Mouse (Mus musculus): ENCODE results near the gene Tbx3. TPM values are rescaled to one million over a fixed set of nuclear protein-coding genes. Genes with fewer than 3 reads are reported as not detected.

Gene Tbx3
- polyA plus RNA-seq, 1 experiment from 2014 or later: 0.88 TPM

DNA sequence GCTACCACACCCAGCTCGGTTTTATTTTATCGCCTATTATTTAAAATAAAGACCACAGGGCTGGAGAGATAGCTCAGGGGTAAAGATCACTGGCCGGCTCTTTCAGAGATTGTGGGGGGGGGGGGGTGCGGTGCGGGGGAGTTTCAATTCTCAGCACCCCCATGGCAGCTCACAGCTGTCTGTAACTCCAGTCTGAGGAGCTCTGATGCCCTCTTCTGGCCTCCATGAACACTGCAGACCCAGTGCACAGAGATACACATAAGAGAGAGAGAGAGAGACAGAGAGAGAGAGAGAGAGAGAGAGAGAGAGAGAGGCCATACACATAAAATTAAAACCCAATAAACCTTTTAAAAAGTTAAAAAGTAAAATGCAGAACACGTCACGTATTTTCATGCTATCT is 34.4 kb downstream of the Tbx3 start:
- 55% methylated on average over 7 of the region's 7 CpGs for WGBS
- Histone ChIP-seq H3K36me3 (ENCODE audit: control insufficient read depth, insufficient read depth, low read length) (no peaks in the 10 kb centered on the region), H3K4me2 (ENCODE audit: low read depth, low read length) (no peak overlapping the region), H3K27ac (ENCODE audit: low read depth, low read length) (no peak overlapping the region), H3K4me3 (ENCODE audit: low read depth, low read length) (no peak overlapping the region), H3K4me1 (ENCODE audit: control insufficient read depth, insufficient read depth, low read length) (0 out of 2 replicates have a peak, but pooled peaks cover 3% of the 10 kb centered on the region), H3K9ac (replicated peaks; ENCODE audit: low read depth, low read length) (no peak overlapping the region), H3K9me3 (ENCODE audit: control insufficient read depth, low read length) (no peaks in the 10 kb centered on the region), H3K27me3 (ENCODE audit: control insufficient read depth, insufficient read depth, low read length) (peaks cover 27% of the 10 kb centered on the region)
- ATAC-seq (ENCODE audit: low read depth): no peak

- no peaks in the 10 kb centered on the region for H3K9me3 ChIP-seq (ENCODE audit: control insufficient read depth, low read length)
- peak overlapping the region; percentile 20; the same call in 1 of the 2 replicates for H3K4me2 ChIP-seq (ENCODE audit: low read depth, low read length)
- H3K9ac ChIP-seq (replicated peaks; ENCODE audit: low read depth, low read length): no peak overlapping the region
- no peaks in the 10 kb centered on the region for H3K36me3 ChIP-seq (ENCODE audit: control insufficient read depth, insufficient read depth, low read length)
- H3K4me3 ChIP-seq (ENCODE audit: low read depth, low read length): no peak overlapping the region
- H3K27me3 ChIP-seq (ENCODE audit: control insufficient read depth, insufficient read depth, low read length): peaks cover 37% of the 10 kb centered on the region
- whole genome bisulfite sequencing: under 1% methylated on average over 17 of the region's 17 CpGs
- H3K27ac ChIP-seq (ENCODE audit: low read depth, low read length): no peak overlapping the region
- 0 out of 2 replicates have a peak, but pooled peaks cover 3% of the 10 kb centered on the region for H3K4me1 ChIP-seq (ENCODE audit: control insufficient read depth, insufficient read depth, low read length)
- no peak for ATAC-seq (ENCODE audit: low read depth)
Measured at GRCm38 (mm10) chr5:119706467-119706866, 36.0 kb downstream of the Tbx3 start.

DNA sequence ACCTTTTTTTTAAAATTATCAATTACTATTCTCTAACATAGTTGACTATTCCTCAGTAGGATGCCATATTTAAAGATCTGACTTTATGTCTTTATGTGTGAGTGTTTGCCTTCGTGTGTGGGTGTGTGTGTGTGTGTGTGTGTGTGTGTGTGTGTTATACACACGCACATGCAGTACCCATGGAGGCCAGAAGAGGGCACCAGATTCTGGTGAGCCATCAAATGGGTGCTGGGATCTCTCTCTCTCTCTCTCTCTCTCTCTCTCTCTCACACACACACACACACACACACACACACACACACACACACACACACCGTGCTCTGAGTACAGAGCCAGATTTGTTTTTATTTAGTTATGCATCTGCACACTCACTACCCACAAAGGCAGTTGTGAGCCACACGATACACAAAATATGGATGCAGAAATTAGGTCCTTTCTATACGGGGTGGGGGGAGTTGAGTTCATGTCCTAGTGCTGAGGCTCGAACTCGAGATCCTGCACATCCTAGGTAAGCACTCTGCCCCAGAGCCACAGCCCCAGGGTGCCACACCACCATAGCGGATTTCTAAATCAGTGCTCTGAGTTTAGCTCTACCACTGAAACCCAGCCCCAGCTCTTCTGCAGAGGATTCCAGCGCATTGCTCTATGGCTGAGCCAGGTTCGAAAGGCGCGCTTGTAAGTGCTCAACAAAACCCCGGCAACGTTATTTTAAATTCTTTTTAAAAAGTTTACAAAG is 38.5 kb downstream of the Tbx3 start:
- H3K27ac ChIP-seq (ENCODE audit: low read depth, low read length): no peak overlapping the region
- H3K9ac ChIP-seq (replicated peaks; ENCODE audit: low read depth, low read length): no peak overlapping the region
- 0 out of 2 replicates have a peak, but pooled peaks cover 3% of the 10 kb centered on the region for H3K4me1 ChIP-seq (ENCODE audit: control insufficient read depth, insufficient read depth, low read length)
- WGBS: 78% methylated on average over 14 of the region's 14 CpGs
- H3K4me2 ChIP-seq (ENCODE audit: low read depth, low read length): no peak overlapping the region
- no peak overlapping the region for H3K4me3 ChIP-seq (ENCODE audit: low read depth, low read length)
- peaks cover 42% of the 10 kb centered on the region for H3K27me3 ChIP-seq (ENCODE audit: control insufficient read depth, insufficient read depth, low read length)
- ATAC-seq (ENCODE audit: low read depth): no peak
- no peaks in the 10 kb centered on the region for H3K9me3 ChIP-seq (ENCODE audit: control insufficient read depth, low read length)
- no peaks in the 10 kb centered on the region for H3K36me3 ChIP-seq (ENCODE audit: control insufficient read depth, insufficient read depth, low read length)

- WGBS: 9% methylated on average over 18 of the region's 18 CpGs
- Histone ChIP-seq H3K4me3 (ENCODE audit: low read depth, low read length) (no peak overlapping the region), H3K4me2 (ENCODE audit: low read depth, low read length) (no peak overlapping the region)
Measured at GRCm38 (mm10) chr5:119709826-119710559, 39.5 kb downstream of the Tbx3 start.

DNA sequence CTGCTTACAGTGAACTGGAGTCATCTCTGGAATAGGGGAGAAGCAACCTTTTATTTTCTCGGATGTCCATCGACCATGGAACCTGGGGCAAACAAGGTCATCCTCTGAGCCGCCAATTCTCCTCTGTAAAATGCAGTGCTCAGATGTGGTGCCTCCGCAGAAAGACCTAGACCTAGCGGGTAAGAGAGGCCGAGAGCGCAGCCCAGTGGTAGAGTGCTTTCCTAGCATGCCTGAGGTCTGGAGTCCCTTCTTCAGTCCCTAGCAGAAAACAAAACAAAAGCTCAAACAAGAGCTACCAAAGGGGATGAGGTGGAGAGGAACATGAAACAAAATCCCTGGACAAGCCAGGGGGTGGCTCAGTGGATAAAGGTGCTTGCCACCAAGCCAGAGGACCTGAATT is 40.3 kb downstream of the Tbx3 start:
- no peak overlapping the region for H3K4me2 ChIP-seq (ENCODE audit: low read depth, low read length)
- H3K36me3 ChIP-seq (ENCODE audit: control insufficient read depth, insufficient read depth, low read length): no peaks in the 10 kb centered on the region
- H3K4me1 ChIP-seq (ENCODE audit: control insufficient read depth, insufficient read depth, low read length): 0 out of 2 replicates have a peak, but pooled peaks cover 3% of the 10 kb centered on the region
- 9% methylated on average over 7 of the region's 7 CpGs for WGBS
- no peak overlapping the region for H3K9ac ChIP-seq (replicated peaks; ENCODE audit: low read depth, low read length)
- no peak overlapping the region for H3K4me3 ChIP-seq (ENCODE audit: low read depth, low read length)
- no peak overlapping the region for H3K27ac ChIP-seq (ENCODE audit: low read depth, low read length)
- no peak for ATAC-seq (ENCODE audit: low read depth)
- peaks cover 41% of the 10 kb centered on the region for H3K27me3 ChIP-seq (ENCODE audit: control insufficient read depth, insufficient read depth, low read length)
- H3K9me3 ChIP-seq (ENCODE audit: control insufficient read depth, low read length): no peaks in the 10 kb centered on the region

More at GRCm38 (mm10) chr5:119709826-119710559, 39.5 kb downstream of the Tbx3 start:
- no peak for ATAC-seq (ENCODE audit: low read depth)
- Histone ChIP-seq H3K27me3 (ENCODE audit: control insufficient read depth, insufficient read depth, low read length) (peaks cover 42% of the 10 kb centered on the region), H3K9me3 (ENCODE audit: control insufficient read depth, low read length) (no peaks in the 10 kb centered on the region), H3K36me3 (ENCODE audit: control insufficient read depth, insufficient read depth, low read length) (no peaks in the 10 kb centered on the region), H3K4me1 (ENCODE audit: control insufficient read depth, insufficient read depth, low read length) (0 out of 2 replicates have a peak, but pooled peaks cover 3% of the 10 kb centered on the region), H3K9ac (replicated peaks; ENCODE audit: low read depth, low read length) (no peak overlapping the region), H3K27ac (ENCODE audit: low read depth, low read length) (no peak overlapping the region)

DNA sequence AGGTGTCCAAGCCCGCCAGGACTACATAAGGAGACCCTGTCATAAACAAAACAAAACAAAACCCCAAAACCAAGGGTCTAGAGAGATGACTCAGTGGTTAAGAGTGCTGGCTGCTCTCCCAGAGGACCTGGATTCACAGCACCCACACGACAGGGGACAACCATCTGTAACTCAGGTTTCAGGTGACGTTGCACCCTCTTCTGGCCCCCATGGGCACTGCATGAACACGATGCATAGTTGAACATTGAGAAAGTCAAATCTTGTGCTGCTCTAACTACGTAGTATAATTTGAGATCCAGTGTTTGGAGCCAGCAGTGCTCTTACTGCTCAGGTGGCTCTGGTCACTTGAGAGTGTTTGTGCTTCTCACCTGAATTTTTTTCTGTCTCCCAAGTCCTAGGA is 41.2 kb downstream of the Tbx3 start:
- H3K4me3 ChIP-seq (ENCODE audit: low read depth, low read length): no peak overlapping the region
- H3K9ac ChIP-seq (replicated peaks; ENCODE audit: low read depth, low read length): no peak overlapping the region
- H3K36me3 ChIP-seq (ENCODE audit: control insufficient read depth, insufficient read depth, low read length): no peaks in the 10 kb centered on the region
- 90% methylated on average over 5 of the region's 5 CpGs for WGBS
- H3K9me3 ChIP-seq (ENCODE audit: control insufficient read depth, low read length): no peaks in the 10 kb centered on the region
- no peak overlapping the region for H3K27ac ChIP-seq (ENCODE audit: low read depth, low read length)
- no peak for ATAC-seq (ENCODE audit: low read depth)
- peaks cover 34% of the 10 kb centered on the region for H3K27me3 ChIP-seq (ENCODE audit: control insufficient read depth, insufficient read depth, low read length)
- no peak overlapping the region for H3K4me2 ChIP-seq (ENCODE audit: low read depth, low read length)
- no peaks in the 10 kb centered on the region for H3K4me1 ChIP-seq (ENCODE audit: control insufficient read depth, insufficient read depth, low read length)

- Histone ChIP-seq H3K9me3 (ENCODE audit: control insufficient read depth, low read length) (no peaks in the 10 kb centered on the region), H3K9ac (replicated peaks; ENCODE audit: low read depth, low read length) (no peak overlapping the region), H3K27me3 (ENCODE audit: control insufficient read depth, insufficient read depth, low read length) (peaks cover 30% of the 10 kb centered on the region), H3K36me3 (ENCODE audit: control insufficient read depth, insufficient read depth, low read length) (no peaks in the 10 kb centered on the region), H3K4me3 (ENCODE audit: low read depth, low read length) (no peak overlapping the region), H3K4me1 (ENCODE audit: control insufficient read depth, insufficient read depth, low read length) (no peaks in the 10 kb centered on the region), H3K4me2 (ENCODE audit: low read depth, low read length) (no peak overlapping the region), H3K27ac (ENCODE audit: low read depth, low read length) (no peak overlapping the region)
- ATAC-seq (ENCODE audit: low read depth): no peak
- WGBS: 10% methylated on average over 22 of the region's 22 CpGs
Measured at GRCm38 (mm10) chr5:119712679-119713246, 42.3 kb downstream of the Tbx3 start.

DNA sequence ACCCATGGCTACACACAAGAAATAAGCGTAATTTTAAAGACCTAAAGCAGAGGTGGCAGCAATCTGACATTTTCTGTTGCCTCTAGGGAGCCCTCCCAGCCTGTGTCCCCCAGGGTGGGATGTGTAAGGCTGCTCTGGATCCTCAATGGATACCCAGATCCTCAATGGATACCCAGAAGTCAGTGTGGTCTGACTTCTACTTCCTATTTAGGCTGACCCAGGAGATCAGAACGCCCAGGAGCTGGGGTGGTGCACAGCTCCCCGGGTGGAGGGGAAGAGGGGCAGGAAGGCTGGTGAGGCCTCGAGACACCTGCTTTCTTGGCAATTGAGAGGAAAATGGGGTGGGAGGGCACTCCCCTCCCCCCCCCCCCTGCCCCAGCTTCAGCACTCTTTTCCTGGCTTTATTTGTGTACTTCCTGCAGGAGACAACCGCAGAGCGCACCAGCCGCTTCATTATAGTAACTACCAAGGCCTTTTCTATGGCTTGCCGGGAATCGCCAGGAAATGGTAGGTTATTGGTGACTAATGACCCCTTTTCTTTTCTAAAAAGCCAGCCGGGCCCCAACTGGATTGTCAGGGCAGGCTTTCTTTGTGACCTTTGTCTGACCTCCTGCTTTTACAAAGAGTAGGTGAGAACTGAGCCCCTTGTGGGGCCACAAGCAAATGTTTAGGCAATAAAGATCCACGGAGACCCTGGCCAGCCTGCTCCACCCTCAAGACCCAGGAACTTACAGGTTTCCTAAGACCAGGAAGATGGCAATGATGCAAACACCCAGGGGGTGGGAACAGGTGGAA is 50.2 kb downstream of the Tbx3 start:
- 12% methylated on average over 11 of the region's 11 CpGs for WGBS
- H3K36me3 ChIP-seq (ENCODE audit: control insufficient read depth, insufficient read depth, low read length): no peaks in the 10 kb centered on the region
- H3K9me3 ChIP-seq (ENCODE audit: control insufficient read depth, low read length): no peaks in the 10 kb centered on the region
- no peaks in the 10 kb centered on the region for H3K27me3 ChIP-seq (ENCODE audit: control insufficient read depth, insufficient read depth, low read length)
- no peak overlapping the region for H3K4me3 ChIP-seq (ENCODE audit: low read depth, low read length)
- H3K9ac ChIP-seq (replicated peaks; ENCODE audit: low read depth, low read length): no peak overlapping the region
- ATAC-seq (ENCODE audit: low read depth): no peak
- no peaks in the 10 kb centered on the region for H3K4me1 ChIP-seq (ENCODE audit: control insufficient read depth, insufficient read depth, low read length)
- H3K4me2 ChIP-seq (ENCODE audit: low read depth, low read length): no peak overlapping the region
- no peak overlapping the region for H3K27ac ChIP-seq (ENCODE audit: low read depth, low read length)

Data from neural tube, embryonic 14.5 days (tissue).